Mouse (Mus musculus): ENCODE results near the gene Tgfb2.

DNA sequence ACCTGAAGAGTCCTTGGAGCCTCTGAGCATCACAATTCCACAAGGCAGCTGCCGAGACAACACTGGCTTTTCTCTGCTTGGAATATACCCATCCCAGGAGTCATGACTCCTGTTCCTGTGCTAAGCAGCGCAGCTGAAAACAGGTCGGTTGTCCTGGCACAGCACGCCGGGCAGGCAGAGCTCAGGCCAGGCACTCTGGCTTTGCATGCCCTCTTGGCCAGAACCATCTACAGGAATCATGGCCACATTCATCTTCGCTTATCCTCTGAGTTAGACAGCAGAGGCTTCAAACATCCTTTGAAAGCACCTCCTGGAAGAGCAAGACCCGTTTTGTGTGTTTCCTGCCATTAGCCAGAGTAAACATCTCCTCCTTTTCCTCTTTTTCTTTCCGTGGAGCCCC lies 53.6 kb downstream of the Tgfb2 start:
- TF ChIP-seq REST (IDR thresholded peaks at IDR 0.05; ENCODE audit: insufficient read depth, insufficient read length) (no peak), MYOD1 (IDR thresholded peaks at IDR 0.05; ENCODE audit: control insufficient read depth in 1 of 3, insufficient read length in 2 of 3, low read depth in 2 of 3) (no peak), MAX (IDR thresholded peaks at IDR 0.05; ENCODE audit: low read depth) (no peak), USF1 (IDR thresholded peaks at IDR 0.05; ENCODE audit: low read depth) (no peak), POLR2A (IDR thresholded peaks at IDR 0.05; ENCODE audit: insufficient read length, low read depth) (no peak), TCF12 (IDR thresholded peaks at IDR 0.05; ENCODE audit: insufficient read depth, poor library complexity, severe bottlenecking) (no peak), POLR2AphosphoS2 (IDR thresholded peaks at IDR 0.05; ENCODE audit: insufficient read length, low read depth) (no peak), TCF3 (IDR thresholded peaks at IDR 0.05; ENCODE audit: insufficient read length, low read depth) (no peak)
